26 mouse cellular contexts compared by ENCODE assay signal in genomic region chr1:94085324-94086105, GRCm38 (mm10). TPM values are rescaled to one million over a fixed set of nuclear protein-coding genes. Genes with fewer than 3 reads are reported as not detected.
"Had no signal": no experiment of that assay in that cellular context is flagged by ENCODE, and none has a peak within 500 bp of the region (broad histone marks: within the 10 kb centered on the region; RNA-seq: fewer than 3 reads in every experiment).

No protein-coding gene starts in this region.

- H3K4me2 ChIP-seq: heart, embryonic 12.5 days; hindbrain, embryonic 12.5 days; hindbrain, embryonic 14.5 days; intestine, embryonic 15.5 days; limb, embryonic 12.5 days had no signal

- H3K36me3 ChIP-seq: heart, embryonic 10.5 days; heart, embryonic 12.5 days; hindbrain, embryonic 10.5 days; hindbrain, embryonic 12.5 days; intestine, embryonic 15.5 days; limb, embryonic 10.5 days; limb, embryonic 12.5 days had no signal

- H3K4me1 ChIP-seq: heart, embryonic 10.5 days; heart, embryonic 12.5 days; hindbrain, embryonic 10.5 days; hindbrain, embryonic 12.5 days; intestine, embryonic 15.5 days; limb, embryonic 10.5 days; limb, embryonic 12.5 days had no signal

- DNase-seq: gastrocnemius, adult 2 months; gastrocnemius, postnatal 10 days; gastrocnemius, postnatal 25 days; heart, adult 18-20 months; heart, postnatal 10 days; heart, postnatal 4 days; kidney, adult 18-20 months; kidney, adult 8-10 months; kidney, postnatal 10 days; kidney, postnatal 4 days; layer of hippocampus, postnatal 36 days; liver had no signal

- H3K4me3 ChIP-seq: gastrocnemius, adult 2 months; heart, embryonic 10.5 days; heart, embryonic 12.5 days; hindbrain, embryonic 10.5 days; hindbrain, embryonic 12.5 days; intestine, embryonic 15.5 days; layer of hippocampus, adult 2 months; limb, embryonic 10.5 days; limb, embryonic 12.5 days had no signal

- H3K9me3 ChIP-seq: heart, embryonic 10.5 days; heart, embryonic 12.5 days; hindbrain, embryonic 10.5 days; hindbrain, embryonic 12.5 days; intestine, embryonic 15.5 days; limb, embryonic 10.5 days; limb, embryonic 12.5 days had no signal

- H3K27me3 ChIP-seq: hindbrain, embryonic 12.5 days; intestine, embryonic 15.5 days had no signal

- H3K9ac ChIP-seq: heart, embryonic 12.5 days; hindbrain, embryonic 12.5 days; hindbrain, embryonic 14.5 days; intestine, embryonic 15.5 days; limb, embryonic 12.5 days had no signal

- H3K27ac ChIP-seq: gastrocnemius, adult 2 months; heart, embryonic 10.5 days; hindbrain, embryonic 10.5 days; hindbrain, embryonic 12.5 days; hindbrain, embryonic 14.5 days; intestine, embryonic 15.5 days; layer of hippocampus, adult 2 months; limb, embryonic 10.5 days; limb, embryonic 12.5 days had no signal

- ATAC-seq: hindbrain, embryonic 16.5 days; inflammation-experienced regulatory T-cells, adult 6 months; intestine, embryonic 15.5 days; intestine, postnatal 0 days had no signal

RNA-seq across cellular contexts. Expression of gene Pdcd1, which starts 33.2 kb away (rescaled TPM):
- polyA plus RNA-seq: heart, embryonic 10.5 days; hindbrain, embryonic 14.5 days; hindbrain, embryonic 16.5 days; kidney, embryonic 14.5 days; kidney, embryonic 16.5 days; limb, embryonic 10.5 days; limb, embryonic 12.5 days had no signal
